Mouse (Mus musculus) ES-E14 (cell line): ENCODE results near the gene Kcnk6. TPM values are rescaled to one million over a fixed set of nuclear protein-coding genes. Genes with fewer than 3 reads are reported as not detected.

Experiments used
- DNase-seq: peaks from one replicate; pipeline ENCODE4 v3.0.0-alpha.2; 2013; ENCODE audit warnings: low read depth, low spot score
- H3K27ac ChIP-seq: 2 replicates; pipeline ENCODE4 v1.5.1; 2012; ENCODE audit warnings: low read depth, mild to moderate bottlenecking, low read length, moderate library complexity, mixed read lengths; ENCODE audit not compliant: poor library complexity, insufficient read depth, severe bottlenecking
- H3K36me3 ChIP-seq: 2 replicates; pipeline ENCODE4 v1.6.1; 2012; ENCODE audit warnings: mild to moderate bottlenecking, low read length, moderate library complexity, mixed read lengths; ENCODE audit not compliant: control insufficient read depth, poor library complexity, insufficient read depth, severe bottlenecking
- H3K4me1 ChIP-seq, 2 experiments: fragments of 150-350 bp in 1 of 2; sonication (generic) in 1 of 2; 2 replicates each; pipeline ENCODE4 v1.6.1; 2012; ENCODE audit warnings: low read length in 2 of 2, mild to moderate bottlenecking in 1 of 2, mixed read lengths in 1 of 2; ENCODE audit not compliant: control insufficient read depth in 2 of 2, insufficient read depth in 2 of 2, poor library complexity in 1 of 2
- H3K4me3 ChIP-seq, 2 experiments: fragments of 150-350 bp in 1 of 2; sonication (generic) in 1 of 2; 2 replicates each; pipeline ENCODE4 v1.5.1; 2012; ENCODE audit warnings: low read length in 2 of 2, low read depth in 1 of 2, mild to moderate bottlenecking in 1 of 2, mixed read lengths in 1 of 2; ENCODE audit not compliant: insufficient read depth in 1 of 2, poor library complexity in 1 of 2, severe bottlenecking in 1 of 2
- H3K9ac ChIP-seq: 2 replicates; pipeline ENCODE4 v1.6.1; 2012; ENCODE audit warnings: low read depth, mild to moderate bottlenecking, low read length, mixed read lengths; ENCODE audit not compliant: poor library complexity, insufficient read depth, severe bottlenecking
- H3K9me3 ChIP-seq: fragments of 150-350 bp; sonication (generic); 2 replicates; pipeline ENCODE4 v1.6.1; 2012; ENCODE audit warnings: low read depth, mild to moderate bottlenecking, low read length; ENCODE audit not compliant: control insufficient read depth, insufficient read depth
- CHD2 ChIP-seq: IDR thresholded peaks from 2 replicates; pipeline ENCODE4 v1.6.1; 2014; ENCODE audit warnings: mild to moderate bottlenecking, low read depth, low read length, inconsistent platforms
- HCFC1 ChIP-seq: IDR thresholded peaks from 2 replicates; pipeline ENCODE4 v1.6.1; 2012; ENCODE audit warnings: low read length, inconsistent platforms, borderline replicate concordance; ENCODE audit not compliant: insufficient read depth
- MAFK ChIP-seq: IDR thresholded peaks from 2 replicates; pipeline ENCODE4 v1.6.1; 2014; ENCODE audit warnings: mild to moderate bottlenecking, low read depth, low read length, inconsistent platforms; ENCODE audit not compliant: insufficient read depth
- ZC3H11A ChIP-seq: IDR thresholded peaks from 2 replicates; pipeline ENCODE4 v1.6.1; 2012; ENCODE audit warnings: low read depth, mild to moderate bottlenecking, inconsistent platforms, low read length, borderline replicate concordance
- ZNF384 ChIP-seq: IDR thresholded peaks from 2 replicates; pipeline ENCODE4 v1.6.1; 2012; ENCODE audit warnings: low read depth, low read length, inconsistent platforms
- in situ Hi-C, 2 experiments: fragments of 600-800 bp; cut with MboI; formaldehyde crosslinking; loops; one replicate each; pipeline ENCODE4 v1.15.1; 2025; ENCODE audit warnings: low sequenced_read_pairs in 2 of 2, inconsistent platforms in 1 of 2; ENCODE audit not compliant: unreplicated experiment in 2 of 2
- total RNA-seq: library from RNA; depleted of rRNA; stranded (reverse); fragments of 300-350 nt; gene quantifications from 2 replicates; pipeline ENCODE4 v1.2.3, GENCODE M21; 2012

Kcnk6 gene
- total RNA-seq, 1 experiment: 6.2 TPM

GRCm38 (mm10) chr7:29236593-29236992 is 4.3 kb upstream of the Kcnk6 start:
- in situ Hi-C loops: no loop called here

DNA sequence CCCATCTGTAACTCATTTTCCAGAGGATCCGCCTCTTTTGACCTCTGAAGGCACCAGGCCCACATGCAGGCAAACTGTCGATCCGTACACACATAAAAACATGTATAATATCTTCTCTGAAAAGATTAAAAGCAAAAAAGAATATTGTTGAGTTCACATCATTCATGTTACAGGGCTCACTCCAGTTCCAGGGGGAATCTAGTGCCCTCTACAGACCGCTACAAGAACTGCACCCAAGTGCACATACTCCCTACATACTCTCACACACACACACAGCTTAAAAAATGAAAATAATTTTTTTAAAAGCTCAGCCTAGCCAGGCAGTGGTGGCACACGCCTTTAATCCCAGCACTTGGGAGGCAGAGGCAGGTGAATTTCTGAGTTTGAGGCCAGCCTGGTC is 2.3 kb upstream of the Kcnk6 start:
- H3K9ac ChIP-seq: no peak overlapping the region
- no peaks in the 10 kb centered on the region for H3K36me3 ChIP-seq
- TF ChIP-seq ZNF384 (no peak), ZC3H11A (peak; percentile 25; the same call in 1 of the 2 replicates)
- H3K4me3 ChIP-seq: no peak overlapping the region
- H3K27ac ChIP-seq: no peak overlapping the region
- peaks cover 3 to 4% of the 10 kb centered on the region in 2 experiments; a peak in 2 of 4 replicates for H3K4me1 ChIP-seq
- in situ Hi-C loops: no loop called here
- peak; percentile 40 for DNase-seq
- H3K9me3 ChIP-seq: no peaks in the 10 kb centered on the region

More at GRCm38 (mm10) chr7:29236593-29236992, 4.3 kb upstream of the Kcnk6 start:
- Histone ChIP-seq H3K4me1 (peaks cover 3 to 4% of the 10 kb centered on the region in 2 experiments; a peak in 2 of 4 replicates), H3K9me3 (no peaks in the 10 kb centered on the region), H3K4me3 (no peak overlapping the region), H3K27ac (no peak overlapping the region), H3K9ac (no peak overlapping the region), H3K36me3 (peaks cover 3% of the 10 kb centered on the region; the same call in 1 of the 2 replicates)
- TF ChIP-seq ZNF384 (no peak), ZC3H11A (no peak), HCFC1 (no peak), CHD2 (no peak), MAFK (no peak)
- no peak for DNase-seq

DNA sequence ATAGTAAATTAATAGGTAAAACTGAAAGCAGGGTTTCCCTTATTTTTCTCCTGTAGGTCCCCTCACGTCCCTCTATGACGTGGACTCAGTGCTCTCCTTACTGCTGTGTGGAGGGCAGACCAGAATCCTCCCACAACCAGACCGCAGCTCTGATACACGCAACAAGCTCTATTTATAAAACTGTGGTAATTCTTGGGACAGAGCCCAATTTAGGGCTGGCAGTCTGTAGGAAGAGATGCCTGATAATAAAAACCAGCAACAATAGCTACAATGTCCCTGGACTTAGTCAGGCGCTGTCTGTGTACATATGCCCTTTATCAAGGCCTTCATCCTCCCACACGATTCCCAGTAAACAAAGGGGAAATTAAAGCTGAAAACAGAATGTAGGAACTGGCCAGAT is 1.4 kb upstream of the Kcnk6 start:
- in situ Hi-C loops: no loop called here
- no peak overlapping the region for H3K27ac ChIP-seq
- H3K9me3 ChIP-seq: no peaks in the 10 kb centered on the region
- no peak for DNase-seq
- no peaks in the 10 kb centered on the region for H3K4me1 ChIP-seq
- H3K4me3 ChIP-seq: no peak overlapping the region
- H3K36me3 ChIP-seq: no peaks in the 10 kb centered on the region
- H3K9ac ChIP-seq: no peak overlapping the region
- no peak for TF ChIP-seq HCFC1
- no peak for TF ChIP-seq MAFK
- TF ChIP-seq ZC3H11A: no peak
- TF ChIP-seq CHD2: no peak
- TF ChIP-seq ZNF384: no peak

GRCm38 (mm10) chr7:29231517-29231916 is 798 bp downstream of the Kcnk6 start:
- Histone ChIP-seq H3K36me3 (no peaks in the 10 kb centered on the region), H3K27ac (no peak overlapping the region), H3K9me3 (no peaks in the 10 kb centered on the region), H3K9ac (no peak overlapping the region), H3K4me1 (no peaks in the 10 kb centered on the region), H3K4me3 (peak overlapping the region in 1 of 2 experiments; percentile 66; a peak in 2 of 4 replicates)
- DNase-seq: no peak
- in situ Hi-C loops: no loop called here
- TF ChIP-seq ZNF384: no peak

DNA sequence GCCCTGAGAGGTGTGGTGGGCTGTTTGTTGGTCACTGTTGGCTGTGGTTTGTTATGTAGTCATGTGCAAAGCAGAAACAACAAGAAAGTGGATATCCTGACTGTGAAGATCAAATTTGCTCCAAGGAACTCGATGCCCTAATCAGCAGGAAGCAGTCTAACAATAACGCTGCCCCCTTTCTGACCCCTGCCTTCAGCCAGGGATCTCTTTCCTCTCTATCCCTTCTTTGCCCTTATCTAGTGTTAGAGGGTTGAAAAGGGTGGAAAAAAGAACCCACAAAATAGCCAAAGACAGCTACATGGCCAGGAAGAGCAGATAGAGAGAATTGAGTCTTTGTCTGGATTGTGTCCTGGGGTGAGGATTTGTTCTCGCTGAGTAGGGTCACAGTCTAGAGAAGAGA is 1.8 kb downstream of the Kcnk6 start:
- no peak overlapping the region for H3K4me3 ChIP-seq
- H3K9me3 ChIP-seq: no peaks in the 10 kb centered on the region
- H3K4me1 ChIP-seq: peaks cover 0 to 2% of the 10 kb centered on the region in 2 experiments; a peak in 2 of 4 replicates
- no peak for DNase-seq
- H3K9ac ChIP-seq: no peak overlapping the region
- no peaks in the 10 kb centered on the region for H3K36me3 ChIP-seq
- H3K27ac ChIP-seq: no peak overlapping the region
- no peak for TF ChIP-seq ZNF384
- no peak for TF ChIP-seq ZC3H11A
- no peak for TF ChIP-seq CHD2
- TF ChIP-seq MAFK: no peak
- TF ChIP-seq HCFC1: no peak
- in situ Hi-C loops: no loop called here
